Mouse (Mus musculus): ENCODE results near the gene Sln. TPM values are rescaled to one million over a fixed set of nuclear protein-coding genes. Genes with fewer than 3 reads are reported as not detected.

The Sln gene
- total and polyA plus RNA-seq, 2 experiments from 2014 or later: 80.1 to 339 TPM

- Histone ChIP-seq H3K9me3 (replicated peaks; ENCODE audit: control insufficient read depth, low read length) (no peaks in the 10 kb centered on the region), H3K4me3 (ENCODE audit: low read depth, low read length) (no peak overlapping the region), H3K27ac (ENCODE audit: low read depth) (no peak overlapping the region), H3K27me3 (ENCODE audit: control insufficient read depth, insufficient read depth, low read length) (peaks cover 10% of the 10 kb centered on the region; the same call in 1 of the 2 replicates), H3K9ac (replicated peaks; ENCODE audit: low read depth, low read length) (no peak overlapping the region), H3K4me1 (ENCODE audit: control insufficient read depth, insufficient read depth) (no peaks in the 10 kb centered on the region), H3K4me2 (ENCODE audit: low read depth, low read length) (no peak overlapping the region), H3K36me3 (replicated peaks; ENCODE audit: control insufficient read depth, insufficient read depth, low read length) (no peaks in the 10 kb centered on the region)
- WGBS: 54% methylated on average over 8 of the region's 8 CpGs
- TF ChIP-seq CTCF (IDR thresholded peaks at IDR 0.05; ENCODE audit: low read depth) (no peak), EP300 (IDR thresholded peaks at IDR 0.05; ENCODE audit: low read depth) (no peak)
- DNase-seq (ENCODE audit: low spot score) (no peak), ATAC-seq (ENCODE audit: insufficient read depth, low read depth) (no peak)
These were observed 1.4 kb upstream of the Sln start for GRCm38 (mm10) chr9:53848548-53848947.

DNA sequence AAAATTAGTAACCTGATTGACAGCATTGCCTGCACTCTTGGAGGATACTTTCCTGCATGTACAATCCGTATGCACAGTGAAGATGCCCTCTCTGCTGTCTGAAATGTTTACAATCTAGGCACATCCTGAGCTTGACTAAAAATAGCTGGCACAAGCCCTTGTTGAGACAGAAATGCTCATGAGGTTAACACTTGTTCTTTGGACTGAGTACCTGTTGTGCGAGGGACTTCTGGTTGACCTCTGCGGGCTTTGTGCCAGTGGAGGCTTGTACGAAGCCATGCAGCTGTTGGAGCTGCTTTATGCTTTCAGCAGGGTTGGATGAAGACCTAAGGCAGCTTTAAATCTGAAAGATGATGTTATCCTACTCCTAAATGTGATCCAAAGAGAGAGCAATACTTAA, 2.2 kb downstream of the Sln start:
- WGBS: 46% methylated on average over 4 of the region's 4 CpGs
- no peak overlapping the region for H3K4me2 ChIP-seq (ENCODE audit: low read depth, low read length)
- DNase-seq (ENCODE audit: low spot score) (no peak), ATAC-seq (ENCODE audit: insufficient read depth, low read depth) (peak; percentile 51; the same call in 1 of the 2 replicates)
- H3K9me3 ChIP-seq (replicated peaks; ENCODE audit: control insufficient read depth, low read length): no peaks in the 10 kb centered on the region
- H3K9ac ChIP-seq (replicated peaks; ENCODE audit: low read depth, low read length): no peak overlapping the region
- H3K4me3 ChIP-seq (ENCODE audit: low read depth, low read length): no peak overlapping the region
- H3K27me3 ChIP-seq (ENCODE audit: control insufficient read depth, insufficient read depth, low read length): peaks cover 24% of the 10 kb centered on the region
- no peak for TF ChIP-seq CTCF (IDR thresholded peaks at IDR 0.05; ENCODE audit: low read depth)
- no peak for TF ChIP-seq EP300 (IDR thresholded peaks at IDR 0.05; ENCODE audit: low read depth)
- H3K36me3 ChIP-seq (replicated peaks; ENCODE audit: control insufficient read depth, insufficient read depth, low read length): no peaks in the 10 kb centered on the region
- H3K4me1 ChIP-seq (ENCODE audit: control insufficient read depth, insufficient read depth): 0 out of 2 replicates have a peak, but pooled peaks cover 5% of the 10 kb centered on the region
- H3K27ac ChIP-seq (ENCODE audit: low read depth): no peak overlapping the region

- DNase-seq (ENCODE audit: low spot score) (no peak), ATAC-seq (ENCODE audit: insufficient read depth, low read depth) (no peak)
- H3K9me3 ChIP-seq (replicated peaks; ENCODE audit: control insufficient read depth, low read length): no peaks in the 10 kb centered on the region
- TF ChIP-seq CTCF (IDR thresholded peaks at IDR 0.05; ENCODE audit: low read depth): no peak
- H3K4me3 ChIP-seq (ENCODE audit: low read depth, low read length): no peak overlapping the region
- 0 out of 2 replicates have a peak, but pooled peaks cover 5% of the 10 kb centered on the region for H3K4me1 ChIP-seq (ENCODE audit: control insufficient read depth, insufficient read depth)
- no peak overlapping the region; the same call in 1 of the 2 replicates for H3K27ac ChIP-seq (ENCODE audit: low read depth)
- WGBS: 54% methylated on average over 1 of the region's 1 CpGs
- no peak overlapping the region for H3K9ac ChIP-seq (replicated peaks; ENCODE audit: low read depth, low read length)
- no peak overlapping the region for H3K4me2 ChIP-seq (ENCODE audit: low read depth, low read length)
- no peaks in the 10 kb centered on the region for H3K36me3 ChIP-seq (replicated peaks; ENCODE audit: control insufficient read depth, insufficient read depth, low read length)
- H3K27me3 ChIP-seq (ENCODE audit: control insufficient read depth, insufficient read depth, low read length): peaks cover 24% of the 10 kb centered on the region
These were observed 3.7 kb downstream of the Sln start for GRCm38 (mm10) chr9:53853672-53854071.

GRCm38 (mm10) chr9:53854525-53854924, 4.6 kb downstream of the Sln start:
- Histone ChIP-seq H3K4me3 (ENCODE audit: low read depth, low read length) (no peak overlapping the region), H3K27ac (ENCODE audit: low read depth) (no peak overlapping the region), H3K9me3 (replicated peaks; ENCODE audit: control insufficient read depth, low read length) (no peaks in the 10 kb centered on the region), H3K36me3 (replicated peaks; ENCODE audit: control insufficient read depth, insufficient read depth, low read length) (no peaks in the 10 kb centered on the region), H3K4me1 (ENCODE audit: control insufficient read depth, insufficient read depth) (0 out of 2 replicates have a peak, but pooled peaks cover 5% of the 10 kb centered on the region), H3K4me2 (ENCODE audit: low read depth, low read length) (no peak overlapping the region), H3K9ac (replicated peaks; ENCODE audit: low read depth, low read length) (no peak overlapping the region), H3K27me3 (ENCODE audit: control insufficient read depth, insufficient read depth, low read length) (peaks cover 20% of the 10 kb centered on the region)
- WGBS: 76% methylated on average over 1 of the region's 1 CpGs
- no peak for DNase-seq (ENCODE audit: low spot score)
- no peak for TF ChIP-seq CTCF (IDR thresholded peaks at IDR 0.05; ENCODE audit: low read depth)
- TF ChIP-seq EP300 (IDR thresholded peaks at IDR 0.05; ENCODE audit: low read depth): no peak
- ATAC-seq (ENCODE audit: insufficient read depth, low read depth): no peak

GRCm38 (mm10) chr9:53857864-53858263, 7.9 kb downstream of the Sln start:
- H3K9me3 ChIP-seq (replicated peaks; ENCODE audit: control insufficient read depth, low read length): no peaks in the 10 kb centered on the region
- TF ChIP-seq EP300 (IDR thresholded peaks at IDR 0.05; ENCODE audit: low read depth): no peak
- TF ChIP-seq CTCF (IDR thresholded peaks at IDR 0.05; ENCODE audit: low read depth): no peak
- 16% methylated on average over 5 of the region's 5 CpGs for WGBS
- H3K27ac ChIP-seq (ENCODE audit: low read depth): no peak overlapping the region
- no peak overlapping the region for H3K4me3 ChIP-seq (ENCODE audit: low read depth, low read length)
- peaks cover 14% of the 10 kb centered on the region; the same call in 1 of the 2 replicates for H3K27me3 ChIP-seq (ENCODE audit: control insufficient read depth, insufficient read depth, low read length)
- no peak overlapping the region for H3K9ac ChIP-seq (replicated peaks; ENCODE audit: low read depth, low read length)
- peak; percentile 33 for DNase-seq (ENCODE audit: low spot score)
- no peak overlapping the region for H3K4me2 ChIP-seq (ENCODE audit: low read depth, low read length)
- no peaks in the 10 kb centered on the region for H3K36me3 ChIP-seq (replicated peaks; ENCODE audit: control insufficient read depth, insufficient read depth, low read length)
- 0 out of 2 replicates have a peak, but pooled peaks have one; percentile 30 for ATAC-seq (ENCODE audit: insufficient read depth, low read depth)
- 0 out of 2 replicates have a peak, but pooled peaks cover 5% of the 10 kb centered on the region for H3K4me1 ChIP-seq (ENCODE audit: control insufficient read depth, insufficient read depth)

DNA sequence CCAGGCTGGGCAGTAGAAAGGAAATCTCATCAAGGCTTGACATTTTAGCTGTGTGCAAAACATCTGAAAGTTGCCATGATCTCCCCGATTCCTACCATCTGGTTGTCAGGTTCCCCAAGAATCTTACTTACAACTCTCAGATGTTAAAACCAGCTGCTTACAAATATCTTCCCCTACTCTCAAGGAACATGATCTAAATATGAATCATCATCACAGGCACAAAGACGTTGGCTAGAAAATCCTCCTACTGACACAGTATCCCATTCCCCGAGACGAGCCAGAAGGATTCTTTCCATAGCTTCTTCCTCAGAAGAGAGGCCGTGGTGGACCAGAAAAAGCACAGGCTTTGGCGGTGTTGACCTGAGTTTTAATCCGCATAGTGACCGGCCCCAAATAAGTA, 23.3 kb downstream of the Sln start:
- ATAC-seq (ENCODE audit: insufficient read depth, low read depth) (no peak), DNase-seq (ENCODE audit: low spot score) (no peak)
- Histone ChIP-seq H3K27ac (ENCODE audit: low read depth) (no peak overlapping the region), H3K9me3 (replicated peaks; ENCODE audit: control insufficient read depth, low read length) (0 out of 2 replicates have a peak, but pooled peaks cover 4% of the 10 kb centered on the region), H3K4me3 (ENCODE audit: low read depth, low read length) (no peak overlapping the region), H3K9ac (replicated peaks; ENCODE audit: low read depth, low read length) (no peak overlapping the region), H3K4me2 (ENCODE audit: low read depth, low read length) (no peak overlapping the region), H3K36me3 (replicated peaks; ENCODE audit: control insufficient read depth, insufficient read depth, low read length) (no peaks in the 10 kb centered on the region), H3K27me3 (ENCODE audit: control insufficient read depth, insufficient read depth, low read length) (no peaks in the 10 kb centered on the region), H3K4me1 (ENCODE audit: control insufficient read depth, insufficient read depth) (no peaks in the 10 kb centered on the region)
- no peak for TF ChIP-seq EP300 (IDR thresholded peaks at IDR 0.05; ENCODE audit: low read depth)
- TF ChIP-seq CTCF (IDR thresholded peaks at IDR 0.05; ENCODE audit: low read depth): no peak
- 82% methylated on average over 8 of the region's 8 CpGs for WGBS

Measured in heart, postnatal 0 days (tissue).